Mouse (Mus musculus) CH12.LX (cell line): ENCODE results near the gene A630001G21Rik. TPM values are rescaled to one million over a fixed set of nuclear protein-coding genes. Genes with fewer than 3 reads are reported as not detected.

ENCODE experiments used
- DNase-seq: peaks from one replicate; pipeline ENCODE4 v3.0.0-alpha.2; 2013; ENCODE audit errors: extremely low read depth
- H3K27ac ChIP-seq: 2 replicates; pipeline ENCODE4 v1.5.1; 2012; ENCODE audit warnings: low read depth, mild to moderate bottlenecking, control low read depth, moderate library complexity; ENCODE audit not compliant: insufficient read depth
- H3K27me3 ChIP-seq: replicated peaks from 2 replicates; pipeline ENCODE3; 2012; ENCODE audit warnings: inconsistent platforms
- H3K36me3 ChIP-seq, 2 experiments: replicated peaks in 1 of 2; 2 replicates each; pipeline versions ENCODE3 to v1.6.1; 2012; ENCODE audit warnings: inconsistent platforms in 1 of 2, low read length in 1 of 2, mild to moderate bottlenecking in 1 of 2, mixed read lengths in 1 of 2, moderate library complexity in 1 of 2; ENCODE audit not compliant: control insufficient read depth in 1 of 2, insufficient read depth in 1 of 2
- H3K4me1 ChIP-seq, 2 experiments: 2 replicates each; pipeline ENCODE4 v1.6.1; 2012; ENCODE audit warnings: inconsistent platforms in 1 of 2, moderate library complexity in 1 of 2; ENCODE audit not compliant: insufficient read depth in 2 of 2, control insufficient read depth in 1 of 2
- H3K4me2 ChIP-seq: 2 replicates; pipeline ENCODE4 v1.6.1; 2012; ENCODE audit warnings: low read depth, mild to moderate bottlenecking, control low read depth; ENCODE audit not compliant: poor library complexity, insufficient read depth, severe bottlenecking
- H3K4me3 ChIP-seq, 3 experiments: fragments of 150-350 bp in 1 of 3; sonication (generic) in 1 of 3; replicated peaks in 1 of 3; 2 replicates each; pipeline versions ENCODE3 to v1.5.1; 2011 to 2012; ENCODE audit warnings: low read depth in 2 of 3, low read length in 2 of 3, mild to moderate bottlenecking in 2 of 3, moderate library complexity in 2 of 3, control low read depth in 1 of 3, improper control_type of control experiment in 1 of 3, inconsistent platforms in 1 of 3, mixed read lengths in 1 of 3; ENCODE audit not compliant: poor library complexity in 1 of 3
- H3K79me2 ChIP-seq: replicated peaks from 2 replicates; pipeline ENCODE4 v1.6.1; 2012; ENCODE audit warnings: mild to moderate bottlenecking, moderate library complexity; ENCODE audit not compliant: control insufficient read depth, poor library complexity, insufficient read depth, severe bottlenecking; ENCODE audit errors: extremely low read depth
- H3K9ac ChIP-seq: 2 replicates; pipeline ENCODE4 v1.6.1; 2012; ENCODE audit warnings: low read depth, mild to moderate bottlenecking, control low read depth, moderate library complexity; ENCODE audit not compliant: insufficient read depth
- H3K9me3 ChIP-seq: replicated peaks from 2 replicates; pipeline ENCODE3; 2012; ENCODE audit warnings: low read length, inconsistent platforms, mixed read lengths
- CHD1 ChIP-seq: IDR thresholded peaks from 2 replicates; pipeline ENCODE4 v1.6.1; 2012; ENCODE audit warnings: low read depth, low read length, improper control_type of control experiment, inconsistent platforms
- CTCF ChIP-seq, 2 experiments: IDR thresholded peaks in 1 of 2; conservative IDR thresholded peaks in 1 of 2; 2 replicates each; pipeline ENCODE4 v1.5.1; 2011 to 2012; ENCODE audit warnings: low read depth in 2 of 2, low read length in 2 of 2, improper control_type of control experiment in 1 of 2, inconsistent platforms in 1 of 2, mild to moderate bottlenecking in 1 of 2, moderate library complexity in 1 of 2
- ELF1 ChIP-seq: IDR thresholded peaks from 2 replicates; pipeline ENCODE4 v1.6.1; 2014; ENCODE audit warnings: low read depth, mild to moderate bottlenecking, inconsistent platforms, low read length, improper control_type of control experiment
- GABPA ChIP-seq: IDR thresholded peaks from 2 replicates; pipeline ENCODE4 v1.6.1; 2012; ENCODE audit warnings: low read depth, low read length, improper control_type of control experiment, inconsistent platforms; ENCODE audit not compliant: insufficient replicate concordance
- HCFC1 ChIP-seq: IDR thresholded peaks from 2 replicates; pipeline ENCODE4 v1.6.1; 2012; ENCODE audit warnings: low read depth, mild to moderate bottlenecking, inconsistent platforms, low read length, improper control_type of control experiment
- IRF4 ChIP-seq: IDR thresholded peaks from 2 replicates; pipeline ENCODE4 v1.6.1; 2014; ENCODE audit warnings: low read depth, mild to moderate bottlenecking, inconsistent platforms, low read length, improper control_type of control experiment
- JUN ChIP-seq: IDR thresholded peaks from 2 replicates; pipeline ENCODE4 v1.6.1; 2011; ENCODE audit warnings: low read depth, mild to moderate bottlenecking, low read length, improper control_type of control experiment, moderate library complexity; ENCODE audit not compliant: insufficient read depth
- JUND ChIP-seq: conservative IDR thresholded peaks from 2 replicates; pipeline ENCODE4 v1.6.1; 2011; ENCODE audit warnings: low read depth, low read length, improper control_type of control experiment
- KAT2A ChIP-seq: IDR thresholded peaks from 2 replicates; pipeline ENCODE4 v1.6.1; 2012; ENCODE audit warnings: low read length, improper control_type of control experiment, inconsistent platforms; ENCODE audit not compliant: insufficient replicate concordance
- MAFK ChIP-seq: IDR thresholded peaks from 2 replicates; pipeline ENCODE4 v1.6.1; 2011; ENCODE audit warnings: low read length, improper control_type of control experiment; ENCODE audit not compliant: insufficient replicate concordance
- MAX ChIP-seq: IDR thresholded peaks from 2 replicates; pipeline ENCODE4 v1.6.1; 2011; ENCODE audit warnings: low read length, improper control_type of control experiment
- MEF2A ChIP-seq: IDR thresholded peaks from 2 replicates; pipeline ENCODE4 v1.6.1; 2014; ENCODE audit warnings: low read depth, mild to moderate bottlenecking, inconsistent platforms, low read length, improper control_type of control experiment, borderline replicate concordance
- MYC ChIP-seq: IDR thresholded peaks from 2 replicates; pipeline ENCODE4 v1.6.1; 2011; ENCODE audit warnings: low read depth, mild to moderate bottlenecking, improper control_type of control experiment, low read length
- NELFE ChIP-seq: IDR thresholded peaks from 2 replicates; pipeline ENCODE4 v1.6.1; 2011; ENCODE audit warnings: low read depth, low read length, improper control_type of control experiment
- POLR2A ChIP-seq: IDR thresholded peaks from 2 replicates; pipeline ENCODE4 v1.6.1; 2011; ENCODE audit warnings: low read depth, mild to moderate bottlenecking, improper control_type of control experiment, low read length
- POLR2AphosphoS2 ChIP-seq: IDR thresholded peaks from 2 replicates; pipeline ENCODE4 v1.6.1; 2011; ENCODE audit warnings: low read depth, low read length, improper control_type of control experiment
- RCOR1 ChIP-seq: conservative IDR thresholded peaks from 2 replicates; pipeline ENCODE4 v1.6.1; 2012; ENCODE audit warnings: low read depth, mild to moderate bottlenecking, inconsistent platforms, low read length, improper control_type of control experiment
- SIN3A ChIP-seq: IDR thresholded peaks from 2 replicates; pipeline ENCODE4 v1.6.1; 2012; ENCODE audit warnings: low read length, improper control_type of control experiment, inconsistent platforms
- UBTF ChIP-seq: IDR thresholded peaks from 2 replicates; pipeline ENCODE4 v1.6.1; 2012; ENCODE audit warnings: low read depth, mild to moderate bottlenecking, inconsistent platforms, low read length, improper control_type of control experiment, moderate library complexity
- USF2 ChIP-seq: conservative IDR thresholded peaks from 2 replicates; pipeline ENCODE4 v1.6.1; 2011; ENCODE audit warnings: low read depth, low read length, improper control_type of control experiment
- ZNF384 ChIP-seq: IDR thresholded peaks from 2 replicates; pipeline ENCODE4 v1.6.1; 2012; ENCODE audit warnings: low read depth, low read length, improper control_type of control experiment, inconsistent platforms
- dilution Hi-C: fragments of 300-500 bp; cut with MboI; formaldehyde crosslinking; loops from 2 replicates; pipeline ENCODE4 v1.14.3; 2020; ENCODE audit warnings: low sequenced_read_pairs; ENCODE audit not compliant: extremely low pct_unique_long_range_greater_than_20kb, extremely low pct_ligation_motif_present
- in situ Hi-C: fragments of 300-500 bp; cut with MboI; formaldehyde crosslinking; loops from 3 replicates; pipeline ENCODE4 v1.14.3; 2019; ENCODE audit warnings: low sequenced_read_pairs, low pct_ligation_motif_present, low pct_unique_long_range_greater_than_20kb, mixed read lengths
- polyA plus RNA-seq: library from polyadenylated mRNA; unstranded; fragments of >175 nt; gene quantifications from 2 replicates; pipeline ENCODE4 v1.2.1, GENCODE M21; 2012; ENCODE audit warnings: low read depth; ENCODE audit not compliant: insufficient read length
- total RNA-seq, 2 experiments: library from RNA; depleted of rRNA; stranded (reverse); fragments of 300-350 nt in 1 of 2; fragments of >200 nt in 1 of 2; gene quantifications; 2 replicates each; pipeline ENCODE4 v1.2.3; 2012 to 2014

Gene A630001G21Rik
- total and polyA plus RNA-seq, 3 experiments: 55.8 to 151 (median 139) TPM

- TF ChIP-seq HCFC1 (peak; percentile 77), JUN (peak; percentile 61), RCOR1 (no peak), SIN3A (peak; percentile 84), MYC (no peak), MAFK (no peak), CTCF (conservative IDR thresholded peaks at IDR 0.05 in 1 of 2, IDR thresholded peaks at IDR 0.05 in 1 of 2; ENCODE audit: low read depth in 2 of 2, low read length in 2 of 2) (no peak), USF2 (no peak), UBTF (0 out of 2 replicates have a peak, but pooled peaks have one; percentile 9), ZNF384 (no peak), JUND (peak; percentile 62; the same call in 1 of the 2 replicates), IRF4 (peak; percentile 76), CHD1 (peak; percentile 96), POLR2A (0 out of 2 replicates have a peak, but pooled peaks have one; percentile 30), ELF1 (peak; percentile 64)
Observed at GRCm38 (mm10) chr1:85735463-85736123, 42.9 kb downstream of the A630001G21Rik start (continued).

GRCm38 (mm10) chr1:85734511-85734910 lies 43.9 kb downstream of the A630001G21Rik start:
- peaks cover 12% of the 10 kb centered on the region for H3K9me3 ChIP-seq
- H3K4me2 ChIP-seq: peak overlapping the region; percentile 94
- peak overlapping the region; percentile 74 to 91 (median 83) for H3K4me3 ChIP-seq
- DNase-seq: no peak
- H3K27ac ChIP-seq: peak overlapping the region; percentile 74
- peak overlapping the region; percentile 99; the same call in 1 of the 2 replicates for H3K9ac ChIP-seq
- dilution Hi-C loops (no loop called here), in situ Hi-C loops (no loop called here)
- TF ChIP-seq KAT2A (no peak), MEF2A (no peak), MAX (no peak), ZNF384 (peak; percentile 90)
- peaks cover 41 to 50% of the 10 kb centered on the region in 2 experiments for H3K36me3 ChIP-seq
- no peaks in the 10 kb centered on the region for H3K27me3 ChIP-seq
- peaks cover 61% of the 10 kb centered on the region for H3K79me2 ChIP-seq
- peaks cover 13 to 58% of the 10 kb centered on the region in 2 experiments for H3K4me1 ChIP-seq

DNA sequence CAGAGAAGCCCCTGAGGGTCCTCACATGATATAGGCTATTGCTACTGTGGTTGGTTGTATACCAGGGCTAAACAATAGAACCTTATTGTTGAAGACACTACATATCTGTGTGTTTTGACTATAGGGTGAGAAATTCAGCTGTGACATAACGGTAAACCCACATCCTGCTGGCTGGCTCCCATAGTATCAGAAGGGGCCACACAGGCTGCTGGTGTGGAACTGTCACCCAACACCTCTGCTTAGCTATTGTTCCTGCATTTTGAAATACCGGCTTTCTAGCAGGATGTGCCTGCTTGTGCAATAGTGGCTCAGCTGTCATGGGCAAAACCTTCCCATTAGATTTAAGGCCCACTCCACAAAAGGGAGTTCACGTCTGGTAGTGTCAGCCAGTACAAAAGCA lies 45.9 kb downstream of the A630001G21Rik start:
- no peaks in the 10 kb centered on the region for H3K27me3 ChIP-seq
- in situ Hi-C loops (no loop called here), dilution Hi-C loops (no loop called here)
- H3K9me3 ChIP-seq: peaks cover 10% of the 10 kb centered on the region
- peaks cover 57 to 67% of the 10 kb centered on the region in 2 experiments for H3K36me3 ChIP-seq
- H3K4me1 ChIP-seq: peaks cover 13 to 57% of the 10 kb centered on the region in 2 experiments
- no peak overlapping the region for H3K4me2 ChIP-seq
- H3K27ac ChIP-seq: no peak overlapping the region
- H3K9ac ChIP-seq: no peak overlapping the region
- no peak for TF ChIP-seq CTCF (conservative IDR thresholded peaks at IDR 0.05 in 1 of 2, IDR thresholded peaks at IDR 0.05 in 1 of 2; ENCODE audit: low read depth in 2 of 2, low read length in 2 of 2)
- TF ChIP-seq NELFE: no peak
- no peak for TF ChIP-seq POLR2AphosphoS2
- TF ChIP-seq GABPA: no peak
- no peak for TF ChIP-seq POLR2A
- no peak for TF ChIP-seq JUN
- TF ChIP-seq MEF2A: no peak
- TF ChIP-seq MAFK: no peak
- H3K79me2 ChIP-seq: peaks cover 80% of the 10 kb centered on the region
- no peak overlapping the region for H3K4me3 ChIP-seq
- no peak for DNase-seq
